Mouse (Mus musculus): ENCODE measurements at regions not wholly inside any gene's neighbourhood (a gene's known extent, or its start where the extent isn't known, plus 50 kb on each side); places are given as distances from the start of the nearest gene placed in this dataset.

GRCm38 (mm10) chr17:85889746-85890532 lies 201.9 kb upstream of the Six2 start:
- Histone ChIP-seq H3K9me3 (ENCODE audit: control insufficient read depth, low read length) (no peaks in the 10 kb centered on the region), H3K27ac (ENCODE audit: low read length) (no peak overlapping the region), H3K4me3 (ENCODE audit: low read length) (no peak overlapping the region), H3K36me3 (ENCODE audit: control insufficient read depth, insufficient read depth, low read length) (no peaks in the 10 kb centered on the region), H3K4me1 (replicated peaks; ENCODE audit: control insufficient read depth, insufficient read depth, low read length) (peaks cover 5% of the 10 kb centered on the region), H3K9ac (ENCODE audit: low read length) (no peak overlapping the region), H3K4me2 (ENCODE audit: low read depth, low read length) (no peak overlapping the region), H3K27me3 (ENCODE audit: control insufficient read depth, insufficient read depth, low read depth, low read length) (no peaks in the 10 kb centered on the region)
- ATAC-seq (ENCODE audit: low read depth): no peak
- WGBS: 78% methylated on average over 18 of the region's 18 CpGs

- ATAC-seq (ENCODE audit: low read depth): no peak
- H3K27me3 ChIP-seq (ENCODE audit: control insufficient read depth, insufficient read depth, low read depth, low read length): no peaks in the 10 kb centered on the region; the same call in 1 of the 2 replicates
- WGBS: 74% methylated on average over 10 of the region's 10 CpGs
Observed at GRCm38 (mm10) chr17:85888568-85889398, 200.7 kb upstream of the Six2 start.

GRCm38 (mm10) chr17:85886675-85887074 lies 198.6 kb upstream of the Six2 start:
- no peak overlapping the region for H3K9ac ChIP-seq (ENCODE audit: low read length)
- H3K27ac ChIP-seq (ENCODE audit: low read length): no peak overlapping the region
- H3K27me3 ChIP-seq (ENCODE audit: control insufficient read depth, insufficient read depth, low read depth, low read length): no peaks in the 10 kb centered on the region; the same call in 1 of the 2 replicates
- 58% methylated on average over 6 of the region's 6 CpGs for WGBS
- no peak overlapping the region for H3K4me2 ChIP-seq (ENCODE audit: low read depth, low read length)
- ATAC-seq (ENCODE audit: low read depth): no peak
- H3K9me3 ChIP-seq (ENCODE audit: control insufficient read depth, low read length): no peaks in the 10 kb centered on the region
- H3K4me1 ChIP-seq (replicated peaks; ENCODE audit: control insufficient read depth, insufficient read depth, low read length): peaks cover 11% of the 10 kb centered on the region
- H3K36me3 ChIP-seq (ENCODE audit: control insufficient read depth, insufficient read depth, low read length): no peaks in the 10 kb centered on the region
- no peak overlapping the region for H3K4me3 ChIP-seq (ENCODE audit: low read length)

More at GRCm38 (mm10) chr17:85888568-85889398, 200.7 kb upstream of the Six2 start:
- H3K27ac ChIP-seq (ENCODE audit: low read length): no peak overlapping the region
- no peaks in the 10 kb centered on the region for H3K36me3 ChIP-seq (ENCODE audit: control insufficient read depth, insufficient read depth, low read length)
- no peak overlapping the region for H3K4me3 ChIP-seq (ENCODE audit: low read length)
- H3K4me2 ChIP-seq (ENCODE audit: low read depth, low read length): no peak overlapping the region
- no peak overlapping the region for H3K9ac ChIP-seq (ENCODE audit: low read length)
- peaks cover 5% of the 10 kb centered on the region for H3K4me1 ChIP-seq (replicated peaks; ENCODE audit: control insufficient read depth, insufficient read depth, low read length)
- no peaks in the 10 kb centered on the region for H3K9me3 ChIP-seq (ENCODE audit: control insufficient read depth, low read length)

- WGBS: 29% methylated on average over 4 of the region's 4 CpGs
Observed at GRCm38 (mm10) chr17:85886237-85886636, 198.2 kb upstream of the Six2 start.

GRCm38 (mm10) chr17:85881636-85882170 lies 193.6 kb upstream of the Six2 start:
- WGBS: 42% methylated on average over 8 of the region's 8 CpGs
- no peaks in the 10 kb centered on the region for H3K36me3 ChIP-seq (ENCODE audit: control insufficient read depth, insufficient read depth, low read length)
- peak; percentile 45; the same call in 1 of the 2 replicates for ATAC-seq (ENCODE audit: low read depth)
- no peak overlapping the region for H3K9ac ChIP-seq (ENCODE audit: low read length)
- no peak overlapping the region for H3K4me3 ChIP-seq (ENCODE audit: low read length)
- peak overlapping the region; percentile 66 for H3K27ac ChIP-seq (ENCODE audit: low read length)
- H3K9me3 ChIP-seq (ENCODE audit: control insufficient read depth, low read length): no peaks in the 10 kb centered on the region
- H3K27me3 ChIP-seq (ENCODE audit: control insufficient read depth, insufficient read depth, low read depth, low read length): no peaks in the 10 kb centered on the region; the same call in 1 of the 2 replicates
- peaks cover 16% of the 10 kb centered on the region for H3K4me1 ChIP-seq (replicated peaks; ENCODE audit: control insufficient read depth, insufficient read depth, low read length)
- no peak overlapping the region for H3K4me2 ChIP-seq (ENCODE audit: low read depth, low read length)

More at GRCm38 (mm10) chr17:85886237-85886636, 198.2 kb upstream of the Six2 start:
- peaks cover 11% of the 10 kb centered on the region for H3K4me1 ChIP-seq (replicated peaks; ENCODE audit: control insufficient read depth, insufficient read depth, low read length)
- no peak overlapping the region for H3K4me2 ChIP-seq (ENCODE audit: low read depth, low read length)
- no peak for ATAC-seq (ENCODE audit: low read depth)
- no peaks in the 10 kb centered on the region for H3K9me3 ChIP-seq (ENCODE audit: control insufficient read depth, low read length)
- H3K27ac ChIP-seq (ENCODE audit: low read length): no peak overlapping the region
- no peak overlapping the region for H3K9ac ChIP-seq (ENCODE audit: low read length)
- H3K4me3 ChIP-seq (ENCODE audit: low read length): no peak overlapping the region
- no peaks in the 10 kb centered on the region for H3K36me3 ChIP-seq (ENCODE audit: control insufficient read depth, insufficient read depth, low read length)
- H3K27me3 ChIP-seq (ENCODE audit: control insufficient read depth, insufficient read depth, low read depth, low read length): no peaks in the 10 kb centered on the region; the same call in 1 of the 2 replicates

- no peak overlapping the region for H3K4me2 ChIP-seq (ENCODE audit: low read depth, low read length)
- H3K9me3 ChIP-seq (ENCODE audit: control insufficient read depth, low read length): no peaks in the 10 kb centered on the region
- no peak overlapping the region for H3K4me3 ChIP-seq (ENCODE audit: low read length)
- H3K27me3 ChIP-seq (ENCODE audit: control insufficient read depth, insufficient read depth, low read depth, low read length): no peaks in the 10 kb centered on the region; the same call in 1 of the 2 replicates
- WGBS: 29% methylated on average over 5 of the region's 5 CpGs
- H3K27ac ChIP-seq (ENCODE audit: low read length): peak overlapping the region; percentile 25; the same call in 1 of the 2 replicates
- ATAC-seq (ENCODE audit: low read depth): no peak
- no peaks in the 10 kb centered on the region for H3K36me3 ChIP-seq (ENCODE audit: control insufficient read depth, insufficient read depth, low read length)
- H3K4me1 ChIP-seq (replicated peaks; ENCODE audit: control insufficient read depth, insufficient read depth, low read length): peaks cover 12% of the 10 kb centered on the region
- no peak overlapping the region for H3K9ac ChIP-seq (ENCODE audit: low read length)
Observed at GRCm38 (mm10) chr17:85881046-85881445, 193.0 kb upstream of the Six2 start.

- peaks cover 10% of the 10 kb centered on the region for H3K4me1 ChIP-seq (replicated peaks; ENCODE audit: control insufficient read depth, insufficient read depth, low read length)
Observed at GRCm38 (mm10) chr17:85877426-85877825, 189.4 kb upstream of the Six2 start.

GRCm38 (mm10) chr17:85876853-85877252 lies 188.8 kb upstream of the Six2 start:
- Histone ChIP-seq H3K27me3 (ENCODE audit: control insufficient read depth, insufficient read depth, low read depth, low read length) (peaks cover 11% of the 10 kb centered on the region), H3K36me3 (ENCODE audit: control insufficient read depth, insufficient read depth, low read length) (no peaks in the 10 kb centered on the region), H3K4me3 (ENCODE audit: low read length) (no peak overlapping the region), H3K9me3 (ENCODE audit: control insufficient read depth, low read length) (no peaks in the 10 kb centered on the region), H3K4me2 (ENCODE audit: low read depth, low read length) (no peak overlapping the region), H3K9ac (ENCODE audit: low read length) (no peak overlapping the region), H3K27ac (ENCODE audit: low read length) (no peak overlapping the region), H3K4me1 (replicated peaks; ENCODE audit: control insufficient read depth, insufficient read depth, low read length) (peaks cover 5% of the 10 kb centered on the region)
- ATAC-seq (ENCODE audit: low read depth): peak; percentile 29; the same call in 1 of the 2 replicates
- WGBS: 39% methylated on average over 10 of the region's 10 CpGs

More at GRCm38 (mm10) chr17:85877426-85877825, 189.4 kb upstream of the Six2 start:
- H3K9ac ChIP-seq (ENCODE audit: low read length): no peak overlapping the region
- no peak overlapping the region for H3K27ac ChIP-seq (ENCODE audit: low read length)
- H3K4me3 ChIP-seq (ENCODE audit: low read length): no peak overlapping the region
- H3K27me3 ChIP-seq (ENCODE audit: control insufficient read depth, insufficient read depth, low read depth, low read length): peaks cover 11% of the 10 kb centered on the region
- H3K9me3 ChIP-seq (ENCODE audit: control insufficient read depth, low read length): no peaks in the 10 kb centered on the region
- 43% methylated on average over 3 of the region's 3 CpGs for WGBS
- no peak for ATAC-seq (ENCODE audit: low read depth)
- H3K36me3 ChIP-seq (ENCODE audit: control insufficient read depth, insufficient read depth, low read length): no peaks in the 10 kb centered on the region
- no peak overlapping the region for H3K4me2 ChIP-seq (ENCODE audit: low read depth, low read length)
